Mouse (Mus musculus) hematopoietic stem cell, adult 5-6 weeks (primary cell): ENCODE data around the gene Bloc1s1. TPM values are rescaled to one million over a fixed set of nuclear protein-coding genes. Genes with fewer than 3 reads are reported as not detected.

Experiments
- ATAC-seq, 2 experiments: fragments of 125-278 bp in 1 of 2; replicated peaks in 1 of 2; 2 replicates each; pipeline ENCODE4 v1.8.0; 2016 to 2017; ENCODE audit warnings: inconsistent platforms in 2 of 2, mild to moderate bottlenecking in 2 of 2, moderate number of reproducible peaks in 2 of 2, low read depth in 1 of 2, moderate TSS enrichment in 1 of 2; ENCODE audit not compliant: low FRiP score in 2 of 2, poor library complexity in 2 of 2, severe bottlenecking in 2 of 2, insufficient read depth in 1 of 2, low TSS enrichment in 1 of 2
- total RNA-seq: library from RNA; stranded (forward); fragments of 172-1452, 232-1000 nt; gene quantifications from 2 replicates; pipeline ENCODE4 v1.2.3, GENCODE M21; 2017

Gene Bloc1s1
- total RNA-seq, 1 experiment from 2014 or later: 52.2 TPM

- ATAC-seq: 0 out of 4 replicates have a peak, but pooled peaks of 1 of the 2 experiments have one; percentile 12
These were observed 31.6 kb downstream of the Bloc1s1 start for GRCm38 (mm10) chr10:128892246-128892645.

GRCm38 (mm10) chr10:128891296-128892094 is 32.3 kb downstream of the Bloc1s1 start, which contains the start of gene Gdf11:
TSS of gene Gdf11 (minus strand) at chr10:128891718.
- ATAC-seq: peak; percentile 5 to 27; a peak in 1 of 4 replicates

GRCm38 (mm10) chr10:128890383-128891295 is 33.2 kb downstream of the Bloc1s1 start:
- no peak for ATAC-seq

GRCm38 (mm10) chr10:128889846-128890245 is 34.0 kb downstream of the Bloc1s1 start:
- no peak for ATAC-seq

- no peak for ATAC-seq
These were observed 34.7 kb downstream of the Bloc1s1 start for GRCm38 (mm10) chr10:128888941-128889827.

GRCm38 (mm10) chr10:128882067-128882466 is 41.8 kb downstream of the Bloc1s1 start:
- ATAC-seq: no peak

GRCm38 (mm10) chr10:128878811-128879210 is 45.0 kb downstream of the Bloc1s1 start:
- ATAC-seq: no peak

- ATAC-seq: no peak
These were observed 45.5 kb downstream of the Bloc1s1 start for GRCm38 (mm10) chr10:128878291-128878690.

- no peak for ATAC-seq
These were observed 53.5 kb downstream of the Bloc1s1 start for GRCm38 (mm10) chr10:128870341-128870740.

Other genes starting within 250 kb of the Bloc1s1 start
- gene Suox, start 250.0 kb downstream of the Bloc1s1 start, total RNA-seq: 7.7 and 8.0 TPM in 2 replicates
- gene Rab5b, start 227.8 kb downstream of the Bloc1s1 start, total RNA-seq: 36.4 and 51.5 TPM in 2 replicates
- gene Pmel, start 219.8 kb downstream of the Bloc1s1 start, total RNA-seq: 1.2 and 1.8 TPM in 2 replicates
- 72.5 and 89.6 TPM in 2 replicates for gene Cdk2, start 219.0 kb downstream of the Bloc1s1 start, total RNA-seq
- 15.4 and 17.8 TPM in 2 replicates for gene Dgka, start 179.2 kb downstream of the Bloc1s1 start, total RNA-seq
- 29.2 and 57.2 TPM in 2 replicates for gene Pym1, start 176.1 kb downstream of the Bloc1s1 start, total RNA-seq
- gene Mmp19, start 133.1 kb downstream of the Bloc1s1 start, total RNA-seq: 1.0 TPM in 1 of 2 replicates, not detected in the other
- 34.6 and 48.0 TPM in 2 replicates for gene Dnajc14, start 120.0 kb downstream of the Bloc1s1 start, total RNA-seq
- gene Tmem198b, start 119.7 kb downstream of the Bloc1s1 start, total RNA-seq: 4.9 and 6.8 TPM in 2 replicates
- gene Sarnp, start 106.7 kb downstream of the Bloc1s1 start, total RNA-seq: 200 and 239 TPM in 2 replicates
- 61.1 and 74.1 TPM in 2 replicates for gene Ormdl2, start 102.4 kb downstream of the Bloc1s1 start, total RNA-seq
- gene Gdf11, start 32.3 kb downstream of the Bloc1s1 start, total RNA-seq: 1.8 and 2.7 TPM in 2 replicates
- gene Cd63, start 23.0 kb downstream of the Bloc1s1 start, total RNA-seq: 54.5 and 113 TPM in 2 replicates
- 1.3 and 5.1 TPM in 2 replicates for gene Rdh5, start 1.1 kb downstream of the Bloc1s1 start, total RNA-seq
- gene Itga7, start 9.8 kb upstream of the Bloc1s1 start, total RNA-seq: not detected in 2 replicates
- gene Mettl7b, start 37.0 kb upstream of the Bloc1s1 start, total RNA-seq: not detected in 2 replicates
- not detected in 2 replicates for gene Olfr9, start 65.4 kb upstream of the Bloc1s1 start, total RNA-seq
- gene Olfr763, start 86.8 kb upstream of the Bloc1s1 start, total RNA-seq: not detected in 2 replicates
- not detected in 2 replicates for gene Olfr764-ps1, start 115.9 kb upstream of the Bloc1s1 start, total RNA-seq
- gene Olfr765, start 126.0 kb upstream of the Bloc1s1 start, total RNA-seq: not detected in 2 replicates
- not detected in 2 replicates for gene Olfr766-ps1, start 144.9 kb upstream of the Bloc1s1 start, total RNA-seq
- gene Olfr767, start 158.9 kb upstream of the Bloc1s1 start, total RNA-seq: not detected in 2 replicates
- gene Olfr768, start 175.3 kb upstream of the Bloc1s1 start, total RNA-seq: not detected in 2 replicates
- gene Olfr769, start 193.8 kb upstream of the Bloc1s1 start, total RNA-seq: not detected in 2 replicates
- not detected in 2 replicates for gene Olfr770, start 215.0 kb upstream of the Bloc1s1 start, total RNA-seq
- gene Olfr771, start 240.7 kb upstream of the Bloc1s1 start, total RNA-seq: not detected in 2 replicates